Mouse (Mus musculus): Measurements from ENCODE around the gene Calhm2. TPM values are rescaled to one million over a fixed set of nuclear protein-coding genes. Genes with fewer than 3 reads are reported as not detected.

Gene Calhm2
- total RNA-seq (2021) = 1 to 10 TPM; 5.6 to 6.1 TPM
- long read RNA-seq, experiment 1, partial matches to known transcripts = 0 of 1 reads
- long read RNA-seq, experiment 1, other reads (novel, unspliced or antisense) = 1 of 1 reads
- long read RNA-seq, experiment 2, partial matches to known transcripts = 0 of 1 reads
- long read RNA-seq, experiment 2, other reads (novel, unspliced or antisense) = 0 of 1 reads

DNA sequence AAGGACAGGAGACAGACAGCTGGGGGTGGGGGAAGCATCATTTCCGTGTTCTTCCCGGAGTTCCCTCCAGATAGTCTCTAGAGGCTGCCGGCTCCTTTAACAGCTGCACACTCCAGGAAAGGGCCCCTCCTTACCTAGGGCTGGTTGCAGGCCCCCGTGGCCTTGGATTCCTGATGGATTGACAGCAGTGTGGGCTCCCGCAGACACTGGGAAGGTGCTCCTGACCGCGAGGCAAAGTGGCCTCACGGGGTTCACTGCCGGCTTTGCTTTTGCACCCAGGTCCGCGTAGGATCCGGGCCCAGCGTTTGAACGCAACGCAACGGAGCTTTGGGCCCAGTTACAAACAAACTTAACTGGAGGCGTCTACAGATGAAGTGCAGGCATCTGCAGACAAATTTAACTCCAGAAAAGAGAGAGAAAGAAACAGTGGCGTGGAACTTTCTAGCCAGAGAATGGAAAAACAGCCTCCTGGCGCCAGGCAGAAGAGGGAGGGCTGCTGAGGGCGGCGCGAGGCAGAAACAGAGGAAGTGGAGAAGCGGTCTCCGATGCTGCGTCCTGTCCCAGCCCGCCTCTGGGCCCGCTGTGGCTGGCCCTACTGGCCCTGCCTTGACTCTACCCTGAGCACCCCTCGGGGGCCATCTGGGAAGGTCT lies at the start of gene Calhm2:
Gene Calhm2 (minus strand): TSS at position 524 of the 651 bp plus-strand sequence.
- peak; percentile 41 to 72 for DNase-seq (ENCODE audit: low spot score in 2 of 2)

DNA sequence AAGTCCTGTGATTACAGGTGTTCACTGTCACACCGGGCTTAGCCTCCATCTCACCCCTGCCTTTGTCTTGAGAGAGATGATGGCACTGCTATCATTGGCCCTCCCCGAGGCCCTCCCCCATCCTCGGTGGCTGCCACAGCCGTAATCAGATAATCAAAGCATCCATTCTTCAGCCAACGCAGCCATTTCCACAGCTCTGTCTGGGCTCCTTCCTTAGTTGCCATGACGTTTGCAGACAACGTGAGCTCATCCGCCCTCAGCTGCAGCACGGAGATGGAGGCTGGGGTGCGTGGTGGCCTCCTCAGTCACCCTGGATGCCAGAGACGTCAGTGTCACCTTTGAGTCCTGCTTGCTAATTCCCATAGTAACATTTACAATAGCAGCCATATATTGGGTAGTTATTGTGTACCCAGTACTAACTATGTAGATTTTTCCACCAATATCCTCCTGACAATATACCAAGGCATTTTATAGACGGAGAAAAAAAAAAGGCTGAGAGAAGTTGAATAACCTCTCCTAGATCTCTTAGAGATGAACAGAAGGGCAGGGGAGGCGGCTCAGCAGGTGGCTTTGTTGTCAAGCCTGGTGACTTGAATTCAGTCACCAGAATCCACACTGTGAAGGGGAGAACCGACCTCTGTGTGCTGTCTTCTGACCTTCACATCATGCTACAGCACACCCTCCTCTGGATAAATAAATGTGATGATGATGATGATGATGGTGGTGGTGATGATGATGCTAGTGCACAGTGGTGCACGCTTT lies 48.6 kb upstream of the Calhm2 start:
- DNase-seq (ENCODE audit: low spot score in 2 of 2) = no peak

- DNase-seq (ENCODE audit: low spot score in 2 of 2) = no peak
These were observed 46.6 kb upstream of the Calhm2 start for GRCm38 (mm10) chr19:47184736-47185135.

DNA sequence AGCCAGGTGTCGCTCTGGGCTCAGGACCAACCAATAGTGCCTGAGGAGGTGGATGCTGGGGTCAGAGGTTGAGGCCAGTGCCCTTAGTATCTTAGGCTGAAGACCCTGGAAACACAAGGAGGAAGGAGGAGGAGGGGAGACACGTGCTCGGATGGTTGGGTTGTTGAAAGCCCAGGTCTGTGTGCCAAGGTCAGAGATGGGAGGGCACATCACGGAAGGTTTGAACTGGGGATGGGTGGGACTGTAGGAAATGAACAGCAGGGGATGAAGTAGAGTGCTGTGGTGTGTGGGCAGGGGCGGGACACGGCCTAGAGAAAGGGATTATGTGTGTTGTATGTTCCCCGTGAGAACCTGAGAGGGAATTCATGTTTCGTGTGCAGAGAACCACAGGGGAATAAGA lies 46.1 kb upstream of the Calhm2 start:
- DNase-seq (ENCODE audit: low spot score in 2 of 2) = no peak

DNA sequence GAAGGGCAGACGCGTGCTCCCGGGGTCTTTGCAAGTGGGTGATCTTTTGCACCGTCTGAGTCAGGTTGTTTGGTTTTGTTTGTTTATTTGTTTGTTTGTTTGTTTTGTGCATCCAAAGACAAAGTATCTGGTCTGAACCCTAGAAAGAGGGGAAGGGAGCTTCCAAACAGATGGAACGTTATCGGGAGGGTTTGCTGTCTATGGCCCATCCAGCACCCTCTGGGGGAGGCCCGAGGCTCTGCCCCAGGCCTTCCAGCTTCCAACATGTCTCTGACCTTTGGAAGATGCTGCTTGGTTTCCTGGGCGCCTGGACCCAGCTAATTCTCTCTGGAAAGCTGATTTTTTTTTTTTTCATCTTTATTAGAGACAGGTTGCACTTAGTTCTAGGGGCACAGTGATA lies 41.9 kb upstream of the Calhm2 start:
- no peak for DNase-seq (ENCODE audit: low spot score in 2 of 2)

GRCm38 (mm10) chr19:47179272-47179809 lies 41.2 kb upstream of the Calhm2 start:
- DNase-seq (ENCODE audit: low spot score in 2 of 2) = peak in 1 of 2 experiments; percentile 35

DNA sequence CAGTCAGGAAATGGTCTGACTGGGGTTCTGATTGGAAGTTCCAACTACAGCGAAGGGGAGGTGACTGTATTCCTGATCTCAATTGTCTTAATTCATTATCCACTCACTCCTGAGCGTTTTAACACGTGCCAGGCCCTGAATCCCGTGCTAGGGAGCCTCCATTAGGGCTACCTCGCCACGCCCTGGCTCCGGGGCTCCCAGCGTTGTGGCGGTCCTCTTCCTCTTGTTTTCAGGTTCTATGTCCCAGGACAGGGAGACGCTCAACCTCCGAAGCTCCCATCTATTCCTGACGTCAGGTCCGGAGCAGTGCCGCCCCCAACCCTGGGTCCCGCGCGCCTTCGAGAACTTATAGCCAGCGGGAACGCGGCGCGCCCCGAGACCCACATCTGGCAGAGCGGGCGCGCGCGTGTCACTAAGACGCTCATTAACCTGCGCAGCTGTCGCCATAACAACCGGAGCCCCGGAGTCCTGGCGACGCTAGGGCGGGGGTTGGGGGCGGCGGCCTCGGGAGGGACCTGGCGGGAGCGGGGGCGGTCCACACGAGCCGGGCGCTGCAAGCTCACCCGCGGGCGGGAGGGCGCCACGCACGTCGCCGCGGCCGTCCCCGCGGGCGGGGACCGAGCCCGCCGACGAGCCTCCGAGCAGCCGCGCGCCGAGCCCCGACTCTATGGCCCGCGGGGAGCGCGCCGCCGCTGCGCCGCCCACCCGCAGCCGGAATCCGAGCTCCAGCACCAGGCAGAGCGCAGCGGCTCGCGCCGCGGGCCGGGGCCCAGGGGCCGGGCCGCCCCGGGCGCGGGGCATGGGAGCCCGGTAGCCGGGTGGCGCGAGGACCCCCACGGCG lies 40.6 kb upstream of the Calhm2 start, which contains the start of gene Neurl1a:
Gene Neurl1a (plus strand): TSS at position 390 of the 841 bp plus-strand sequence.
- DNase-seq (ENCODE audit: low spot score in 2 of 2) = peak in 1 of 2 experiments; percentile 52

- DNase-seq (ENCODE audit: low spot score in 2 of 2) = no peak
These were observed 39.9 kb upstream of the Calhm2 start for GRCm38 (mm10) chr19:47178001-47178400.

DNA sequence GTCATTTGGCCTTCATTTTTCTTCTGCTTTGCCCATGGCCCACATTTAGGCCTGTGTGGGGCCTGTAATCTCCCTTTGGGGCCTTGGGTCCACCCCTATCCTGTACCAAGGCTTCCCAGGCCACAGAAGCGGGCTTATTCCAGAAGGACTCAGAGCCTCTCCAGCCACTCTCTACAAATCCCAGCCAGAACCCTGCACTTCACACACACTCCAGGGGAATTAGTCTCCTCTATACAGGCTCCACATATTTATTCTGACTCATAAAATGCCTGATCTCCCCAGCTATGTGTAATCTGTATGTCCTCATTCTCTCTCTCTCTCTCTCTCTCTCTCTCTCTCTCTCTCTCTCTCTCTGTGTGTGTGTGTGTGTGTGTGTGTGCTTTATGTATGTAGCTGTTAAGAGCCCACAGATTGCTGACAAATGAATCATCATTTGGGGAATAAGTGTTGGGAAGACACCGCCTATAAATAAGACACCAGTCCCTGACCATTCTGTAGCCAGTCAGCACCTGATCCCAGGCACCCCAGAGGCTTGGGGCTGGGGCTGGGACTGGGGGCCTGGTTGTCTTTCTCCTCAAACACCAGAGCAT lies 38.9 kb upstream of the Calhm2 start:
- DNase-seq (ENCODE audit: low spot score in 2 of 2) = no peak

GRCm38 (mm10) chr19:47175472-47175871 lies 37.4 kb upstream of the Calhm2 start:
- DNase-seq (ENCODE audit: low spot score in 2 of 2) = no peak

GRCm38 (mm10) chr19:47174515-47174914 lies 36.4 kb upstream of the Calhm2 start:
- no peak for DNase-seq (ENCODE audit: low spot score in 2 of 2)

- DNase-seq (ENCODE audit: low spot score in 2 of 2) = peak; percentile 62 to 87
These were observed 30.8 kb upstream of the Calhm2 start for GRCm38 (mm10) chr19:47168793-47169412.

- no peak for DNase-seq (ENCODE audit: low spot score in 2 of 2)
These were observed 30.1 kb upstream of the Calhm2 start for GRCm38 (mm10) chr19:47168223-47168622.

- DNase-seq (ENCODE audit: low spot score in 2 of 2) = no peak
These were observed 29.6 kb upstream of the Calhm2 start for GRCm38 (mm10) chr19:47167617-47168214.

DNA sequence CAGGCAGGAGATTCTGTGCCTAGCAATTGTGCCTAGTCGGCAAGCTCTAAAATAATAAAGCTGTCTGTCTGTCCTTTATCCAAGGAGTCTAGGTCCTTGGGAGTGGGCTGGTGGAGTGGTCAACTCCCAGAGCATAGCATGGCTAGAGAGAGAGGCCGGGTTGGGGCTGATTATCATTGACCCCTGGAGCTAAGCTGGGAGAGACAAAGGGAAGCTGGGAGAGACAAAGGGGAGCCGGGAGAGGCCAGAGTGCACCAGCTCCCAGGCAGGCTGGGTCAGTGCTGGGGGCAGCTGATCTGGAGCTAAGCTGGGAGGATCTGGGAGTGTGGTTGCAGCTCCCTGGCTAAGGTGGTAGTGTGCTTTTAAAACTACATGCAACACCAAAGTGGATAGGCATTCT lies 28.7 kb upstream of the Calhm2 start:
- DNase-seq (ENCODE audit: low spot score in 2 of 2) = no peak

DNA sequence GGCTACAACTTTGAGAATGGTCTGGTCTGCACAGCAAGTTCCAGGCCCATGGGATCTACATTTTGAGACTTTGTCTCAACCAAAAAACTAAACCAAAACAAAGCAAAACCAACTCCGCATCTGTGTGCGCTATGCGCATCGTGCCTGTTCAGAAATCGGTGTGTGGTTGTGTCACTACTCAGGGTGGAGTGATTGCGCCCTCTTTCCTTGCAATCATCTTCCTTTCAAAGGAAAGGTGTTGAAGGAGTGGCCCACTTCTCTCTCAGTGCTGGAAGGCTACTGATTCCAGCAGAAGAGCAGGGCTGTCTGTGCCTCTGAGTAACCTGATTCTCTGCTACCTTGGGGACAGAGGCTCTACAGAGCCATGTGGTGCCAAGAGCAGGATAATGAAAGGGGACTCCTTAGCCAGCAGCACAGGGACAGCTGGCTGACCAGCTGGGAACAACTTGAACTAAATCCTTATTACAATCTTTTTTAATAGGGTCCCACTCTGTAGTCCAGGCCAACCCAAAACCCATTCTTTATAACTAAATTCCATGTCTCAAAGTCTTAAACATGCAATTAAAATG lies 25.2 kb upstream of the Calhm2 start:
- DNase-seq (ENCODE audit: low spot score in 2 of 2) = no peak

GRCm38 (mm10) chr19:47161669-47162068 lies 23.6 kb upstream of the Calhm2 start:
- no peak for DNase-seq (ENCODE audit: low spot score in 2 of 2)

DNA sequence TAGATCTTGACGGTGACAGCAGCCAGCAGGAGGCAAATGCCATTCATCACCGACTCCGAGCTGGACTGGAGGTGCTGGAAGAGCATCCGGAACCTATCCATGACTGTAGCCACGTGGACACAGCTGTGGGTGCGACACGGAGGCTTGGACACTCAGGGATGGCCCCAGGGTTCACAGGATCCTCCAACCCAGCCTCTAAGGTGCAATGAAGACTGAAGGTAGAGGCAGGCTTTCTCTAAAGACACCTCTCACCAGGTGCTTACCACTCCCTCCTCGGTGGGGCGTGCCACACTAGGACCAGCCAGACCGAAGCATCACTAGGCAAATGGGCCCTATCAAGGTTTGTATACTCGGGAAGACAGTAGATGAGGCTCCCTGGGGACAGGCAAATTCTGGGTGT lies 19.6 kb upstream of the Calhm2 start, which contains the start of gene Calhm3:
Gene Calhm3 (minus strand): TSS at position 101 of the 400 bp plus-strand sequence.
- no peak for DNase-seq (ENCODE audit: low spot score in 2 of 2)

DNA sequence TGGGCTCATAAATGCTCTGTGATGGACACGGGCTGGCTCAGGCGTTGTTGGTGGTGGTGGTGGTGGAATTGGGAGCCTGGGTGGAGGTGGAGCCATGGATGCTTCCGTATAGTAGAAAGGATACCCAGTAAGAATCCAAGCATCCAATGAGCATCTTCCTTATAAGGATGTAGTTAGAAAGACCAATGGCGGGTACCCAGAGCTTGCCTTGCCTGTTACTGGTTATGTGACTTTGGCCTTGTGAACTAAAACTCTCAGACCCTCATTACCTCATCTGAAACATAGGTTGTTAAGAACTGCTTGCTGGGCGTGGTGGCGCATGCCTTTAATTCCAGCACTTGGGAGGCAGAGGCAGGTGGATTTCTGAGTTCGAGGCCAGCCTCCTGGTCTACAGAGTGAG lies 15.7 kb upstream of the Calhm2 start:
- DNase-seq (ENCODE audit: low spot score in 2 of 2) = no peak

Measured in gastrocnemius, postnatal 4 days (tissue).